Mouse (Mus musculus) layer of hippocampus, adult 11-12 months (tissue): ENCODE measurements at regions not wholly inside any gene's neighbourhood (a gene's known extent, or its start where the extent isn't known, plus 50 kb on each side); places are given as distances from the start of the nearest gene placed in this dataset.

Source experiments
- DNase-seq: peaks from one replicate; pipeline ENCODE4 v3.0.0; 2022; ENCODE audit warnings: low spot score

DNA sequence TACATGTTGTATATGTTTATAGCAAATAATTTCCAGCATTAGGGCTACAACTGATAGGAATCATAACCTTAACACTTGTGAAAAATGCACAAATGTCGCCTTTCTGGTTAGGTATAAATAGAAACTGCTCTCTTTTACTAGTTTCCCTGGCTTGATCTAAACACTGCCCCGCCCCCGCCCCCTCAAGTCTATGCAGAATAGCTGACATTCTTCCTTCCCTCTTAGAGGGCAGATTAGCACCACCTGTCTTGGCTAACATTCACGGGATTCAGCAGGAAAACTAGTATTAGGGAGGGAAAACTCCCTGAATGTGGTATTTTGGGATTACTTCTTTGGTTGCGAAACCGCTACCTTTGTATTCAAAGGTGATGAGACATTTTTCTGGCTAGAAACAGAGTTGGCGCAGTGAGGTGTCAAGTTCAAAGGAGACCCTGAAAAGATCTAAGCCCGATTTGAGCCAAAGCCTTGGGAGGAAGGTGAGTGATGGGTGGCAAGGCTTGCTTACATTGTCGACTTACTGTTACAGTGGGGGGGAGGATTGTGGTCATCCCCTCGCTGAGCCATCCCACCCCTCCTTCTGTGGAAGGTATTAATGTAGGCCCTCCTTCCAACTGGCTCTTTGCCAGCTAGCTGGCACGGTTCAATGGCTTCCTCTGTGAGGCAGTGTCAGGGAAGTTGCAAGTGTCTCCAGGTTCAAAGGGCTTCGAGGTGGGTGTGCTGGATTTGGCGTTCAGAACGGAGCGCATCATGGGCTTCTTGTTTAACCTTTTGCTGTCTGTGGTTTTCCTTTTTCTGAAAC, 209.8 kb upstream of the Nr2f2 start:
- no peak for DNase-seq

DNA sequence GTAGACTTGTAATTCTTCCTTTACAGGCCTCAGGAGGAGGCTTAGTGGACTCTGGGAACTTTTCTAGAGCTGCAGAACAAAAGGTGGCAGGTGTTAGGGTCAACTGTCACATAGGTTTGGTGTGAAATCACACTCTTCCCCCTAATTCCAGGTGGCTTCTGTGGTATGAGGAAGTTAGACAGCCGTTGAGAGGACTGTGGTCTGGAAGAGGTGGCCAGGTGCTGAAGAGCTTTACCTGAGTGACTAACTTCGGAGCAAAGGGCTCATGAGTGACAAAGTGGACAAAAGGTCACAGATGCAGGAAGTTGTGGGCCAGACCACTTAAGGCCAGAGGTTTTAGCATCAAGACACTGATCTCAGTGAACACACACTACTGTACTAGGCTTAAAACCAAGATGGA, 209.1 kb upstream of the Nr2f2 start:
- DNase-seq, result no peak

GRCm38 (mm10) chr7:70574194-70574593, 207.7 kb upstream of the Nr2f2 start:
- DNase-seq, result no peak

- DNase-seq, result no peak
Measured at GRCm38 (mm10) chr7:70565034-70565433, 198.5 kb upstream of the Nr2f2 start.

- no peak for DNase-seq
Measured at GRCm38 (mm10) chr7:70548936-70549450, 182.5 kb upstream of the Nr2f2 start.

- no peak for DNase-seq
Measured at GRCm38 (mm10) chr7:70541881-70542665, 175.5 kb upstream of the Nr2f2 start.

DNA sequence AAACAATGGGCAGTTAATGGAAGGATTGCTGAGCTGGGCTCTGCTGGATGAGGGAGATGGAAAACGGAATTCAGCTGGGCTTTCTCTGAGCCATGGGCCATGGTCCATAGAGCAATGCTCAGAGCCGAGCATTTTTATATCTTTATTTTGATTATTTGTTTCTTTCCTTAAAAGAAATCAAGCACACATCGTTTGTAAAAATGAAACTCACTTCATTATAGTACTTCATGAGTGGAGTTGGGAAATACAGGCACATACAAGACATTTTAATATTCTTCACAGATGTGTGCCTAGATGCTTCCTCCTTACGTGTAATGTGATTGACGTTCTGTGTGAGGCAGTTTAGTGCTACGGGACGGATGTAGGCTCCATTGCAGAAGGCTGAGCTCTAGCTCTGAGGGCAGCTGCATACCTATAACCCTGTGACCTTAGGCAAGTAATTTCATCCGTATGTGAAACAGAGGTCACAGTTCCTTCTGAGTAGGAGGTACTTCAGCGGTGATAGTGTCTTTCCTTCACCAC, 172.6 kb upstream of the Nr2f2 start:
- no peak for DNase-seq

GRCm38 (mm10) chr7:70536046-70536445, 169.5 kb upstream of the Nr2f2 start:
- no peak for DNase-seq

GRCm38 (mm10) chr7:70533552-70533951, 167.0 kb upstream of the Nr2f2 start:
- no peak for DNase-seq

DNA sequence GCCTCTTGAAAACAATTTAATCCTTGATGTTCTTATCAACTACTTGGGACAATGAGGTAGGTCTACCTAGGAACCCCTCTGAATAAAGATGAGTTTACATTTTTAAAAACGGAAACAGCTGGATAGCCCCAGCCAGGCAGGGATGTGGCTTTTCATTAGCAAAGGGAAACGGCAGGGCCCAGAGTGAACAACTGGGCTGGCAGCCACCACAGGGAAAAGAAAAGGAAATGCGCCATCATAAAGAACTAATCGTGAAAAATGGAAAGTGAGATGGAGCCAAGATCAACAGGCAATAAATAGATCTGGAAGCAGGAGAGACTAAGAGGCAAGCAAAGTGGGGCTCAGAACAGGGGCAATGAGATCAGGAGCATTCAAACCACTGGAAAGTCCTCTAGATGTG, 161.4 kb upstream of the Nr2f2 start:
- DNase-seq, result no peak

GRCm38 (mm10) chr7:70525372-70525771, 158.8 kb upstream of the Nr2f2 start:
- DNase-seq, result no peak

DNA sequence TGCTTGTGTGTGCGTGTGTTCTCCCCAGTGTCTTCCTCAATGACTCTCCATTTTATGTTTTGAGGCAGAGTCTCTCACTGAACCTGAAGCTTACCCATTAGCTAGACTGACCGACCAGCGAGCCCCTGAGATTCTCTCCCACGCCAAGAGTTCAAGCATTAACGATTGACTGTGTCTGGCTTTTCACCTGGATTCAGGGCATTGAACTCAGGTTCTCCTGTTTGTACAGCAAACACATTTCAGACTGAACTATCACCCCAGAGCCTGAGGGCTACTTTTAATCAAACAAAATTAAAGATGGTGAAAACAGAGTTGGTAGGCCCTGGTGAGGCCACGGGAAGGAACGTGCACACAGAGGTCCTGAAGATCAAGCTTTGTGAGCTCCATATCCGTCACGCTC, 158.2 kb upstream of the Nr2f2 start:
- DNase-seq, result no peak

DNA sequence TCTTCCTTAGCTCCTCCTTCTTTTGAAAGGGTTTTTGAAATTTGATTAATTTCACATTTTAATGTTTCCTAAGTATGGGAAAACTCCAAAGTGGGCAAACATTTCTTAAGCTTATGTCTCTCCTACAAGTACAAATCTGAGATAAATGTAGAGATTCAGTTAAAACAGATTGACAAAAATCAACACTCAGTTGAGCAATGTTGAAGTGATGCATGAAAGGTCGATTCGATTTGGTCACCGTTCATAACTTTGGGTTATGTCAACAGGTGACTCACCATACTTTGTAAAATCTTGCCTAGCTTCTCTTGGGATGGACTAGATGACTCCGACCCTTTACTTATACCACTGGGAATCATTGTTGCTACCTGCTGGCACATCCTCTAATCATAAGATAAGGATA, 157.7 kb upstream of the Nr2f2 start:
- no peak for DNase-seq

DNA sequence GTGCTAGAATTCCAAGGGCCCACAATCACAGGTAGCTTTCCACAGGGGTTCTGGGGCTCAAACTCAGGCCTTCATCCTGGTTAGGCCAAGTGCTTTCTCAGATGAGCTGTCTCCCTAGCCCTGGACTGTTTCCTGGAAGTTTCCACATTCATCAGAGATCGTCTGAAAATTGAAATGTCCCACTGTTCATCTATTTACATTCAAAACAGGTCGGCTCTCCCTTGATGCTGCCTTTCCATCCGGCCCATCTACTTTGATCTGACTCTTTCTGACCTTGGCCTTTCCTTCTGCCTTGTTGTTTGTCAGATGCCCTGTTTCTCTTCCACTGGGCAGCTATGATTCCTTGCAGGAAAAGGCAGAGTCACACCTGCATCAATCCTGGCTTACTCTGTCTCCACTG, 150.2 kb upstream of the Nr2f2 start:
- no peak for DNase-seq

DNA sequence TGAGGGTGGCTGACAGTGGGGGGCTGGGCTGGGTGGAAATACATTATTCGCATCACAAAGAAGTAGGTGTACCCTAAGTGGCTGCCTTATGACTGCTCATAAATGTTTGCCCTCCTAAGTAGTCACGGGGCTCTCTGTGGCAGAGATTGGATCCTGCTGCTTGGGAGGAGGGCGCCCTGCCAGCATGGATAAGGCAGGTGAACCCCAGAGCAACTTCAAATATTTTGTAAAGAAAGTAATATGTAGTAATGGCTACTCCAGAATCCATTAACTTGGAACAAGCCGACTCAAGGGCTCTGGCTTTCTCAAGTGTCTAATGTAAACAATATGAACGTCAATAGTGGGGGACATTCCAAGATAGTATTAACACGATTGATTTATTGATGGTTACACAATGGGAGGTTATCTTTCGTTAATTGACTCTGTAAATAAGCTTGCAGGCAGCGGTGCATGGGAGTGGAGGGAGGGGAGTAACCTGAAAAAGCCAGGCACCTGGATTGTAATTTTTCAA, 148.9 kb upstream of the Nr2f2 start:
- no peak for DNase-seq

DNA sequence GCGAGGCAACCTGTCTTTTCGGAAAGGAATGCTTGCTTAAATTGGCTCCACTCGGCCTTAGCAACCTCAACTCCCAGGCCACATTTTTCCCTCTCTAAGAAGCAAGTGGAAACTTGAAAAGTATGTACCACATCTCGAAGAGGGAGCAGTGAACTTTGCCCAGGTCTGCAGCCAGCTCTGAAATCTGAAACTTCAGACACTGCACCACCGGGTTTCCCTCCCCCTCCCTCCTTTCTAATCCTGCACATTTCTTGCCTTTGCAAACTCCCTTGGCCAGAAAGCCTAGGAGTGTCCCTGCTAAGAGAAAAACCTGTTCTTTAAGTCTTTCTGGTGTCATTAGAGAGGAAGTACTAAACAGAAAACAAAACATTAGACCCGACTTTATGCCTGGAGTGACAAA, 148.1 kb upstream of the Nr2f2 start:
- DNase-seq, result no peak

GRCm38 (mm10) chr7:70512354-70512753, 145.8 kb upstream of the Nr2f2 start:
- DNase-seq, result no peak

GRCm38 (mm10) chr7:70505671-70506181, 139.2 kb upstream of the Nr2f2 start:
- DNase-seq, result no peak

GRCm38 (mm10) chr7:70501821-70502220, 135.3 kb upstream of the Nr2f2 start:
- no peak for DNase-seq

DNA sequence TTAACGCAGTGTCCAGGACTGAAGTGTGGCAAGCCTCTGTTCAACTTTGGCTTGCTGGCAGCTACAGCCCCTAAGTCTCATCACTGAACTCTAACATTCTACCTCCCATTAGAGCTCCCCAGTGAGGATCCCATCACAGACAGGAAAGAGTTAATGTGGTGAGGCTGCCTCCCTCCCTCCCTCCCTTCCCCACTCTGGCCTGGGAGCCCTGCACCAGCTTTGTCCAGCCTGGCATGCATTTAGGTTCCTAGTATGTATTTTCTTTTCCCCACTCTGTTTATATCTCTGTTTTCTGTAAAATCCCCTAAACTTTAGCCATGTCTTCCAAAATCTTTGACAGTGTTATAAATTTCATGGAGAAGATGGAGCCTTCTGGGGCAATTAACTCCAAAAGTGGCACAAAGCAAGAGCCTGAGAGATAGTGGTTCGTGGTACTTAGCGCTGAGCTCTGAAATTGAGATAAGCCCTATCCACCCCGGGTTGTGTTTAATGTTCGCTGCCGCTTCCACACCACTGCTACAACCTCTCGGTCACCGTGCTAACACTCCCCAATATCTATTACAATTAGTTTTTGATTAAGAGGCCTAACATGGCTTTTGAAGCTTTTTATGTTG, 130.1 kb upstream of the Nr2f2 start:
- no peak for DNase-seq

DNA sequence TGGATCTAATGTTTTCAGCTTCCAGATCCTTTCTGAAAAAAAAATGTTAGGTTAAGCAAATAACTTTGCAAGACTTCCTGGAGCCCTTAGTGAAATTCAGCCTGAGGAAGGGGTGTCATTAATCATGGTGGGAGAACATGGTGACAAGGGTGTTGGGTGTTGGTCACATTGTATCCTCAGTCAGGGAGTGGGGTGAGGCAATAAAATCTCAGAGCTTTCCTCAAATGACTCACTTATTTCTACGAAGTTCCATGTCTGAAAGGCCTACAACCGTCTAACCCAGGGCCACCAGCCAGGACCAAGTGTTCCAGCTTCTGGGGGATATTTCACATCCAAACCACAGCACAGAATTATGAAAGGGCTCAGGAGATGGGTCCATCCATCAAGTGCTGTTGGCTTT, 117.7 kb upstream of the Nr2f2 start:
- no peak for DNase-seq

DNA sequence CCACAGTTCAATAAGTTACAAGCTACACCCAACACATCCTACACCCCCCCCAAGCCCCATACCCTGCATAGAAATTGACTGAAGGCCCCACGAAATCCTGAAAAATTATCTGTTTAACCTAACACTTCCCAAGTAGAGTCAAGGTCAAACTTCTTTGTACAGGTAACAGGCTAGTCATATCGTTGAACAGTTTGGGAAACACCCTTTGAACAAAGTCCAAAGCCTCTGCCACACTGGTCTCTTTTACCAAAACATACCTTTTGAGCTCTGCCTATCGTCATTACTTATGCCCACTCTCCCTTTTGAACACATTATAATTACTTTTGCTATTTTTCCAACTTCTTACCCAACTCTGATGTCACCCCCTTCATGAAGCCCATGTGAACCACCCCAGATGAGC, 117.0 kb upstream of the Nr2f2 start:
- no peak for DNase-seq
